Mouse (Mus musculus): ENCODE results near the gene Thra.

- TF ChIP-seq EP300 (optimal IDR thresholded peaks at IDR 0.05) (no peak), CTCF (IDR thresholded peaks at IDR 0.05; ENCODE audit: low read depth) (no peak)
Measured at GRCm38 (mm10) chr11:98751221-98751782, 10.9 kb downstream of the Thra start.

All from stomach, postnatal 0 days (tissue).